Mouse (Mus musculus): Measurements from ENCODE around the gene Mical3.

GRCm38 (mm10) chr6:121179846-121180245, 49.0 kb upstream of the Mical3 start:
- no peak for TF ChIP-seq EP300 (IDR thresholded peaks at IDR 0.05; ENCODE audit: insufficient read depth, low read depth, low read length)
- TF ChIP-seq CTCF (IDR thresholded peaks at IDR 0.05; ENCODE audit: low read depth, low read length) = no peak
